Mouse (Mus musculus): ENCODE results near the gene March1. TPM values are rescaled to one million over a fixed set of nuclear protein-coding genes. Genes with fewer than 3 reads are reported as not detected.
A peak's percentile ranks its signal among the peaks of the same experiment; 100 is the strongest.
"Not testable (repeated sequence)": the region's sequence is repeated elsewhere in the genome, so short reads cannot be mapped to it uniquely, and the experiment has no call there.

Gene March1
- total RNA-seq, 1 experiment from 2014 or later = 1.4 TPM

- no peak for DNase-seq
These were observed 700.1 kb downstream of the March1 start for GRCm38 (mm10) chr8:66317824-66318223.

- peak; percentile 32 for DNase-seq
These were observed 705.5 kb downstream of the March1 start for GRCm38 (mm10) chr8:66323045-66323807.

- DNase-seq = no peak
These were observed 708.7 kb downstream of the March1 start for GRCm38 (mm10) chr8:66326396-66326795.

GRCm38 (mm10) chr8:66332206-66332605 lies 714.5 kb downstream of the March1 start:
- DNase-seq = no peak

- DNase-seq = no peak
These were observed 716.6 kb downstream of the March1 start for GRCm38 (mm10) chr8:66334265-66334664.

- DNase-seq = no peak
These were observed 721.9 kb downstream of the March1 start for GRCm38 (mm10) chr8:66339551-66339950.

GRCm38 (mm10) chr8:66342928-66343327 lies 725.2 kb downstream of the March1 start:
- no peak for DNase-seq

GRCm38 (mm10) chr8:66362882-66363801 lies 745.4 kb downstream of the March1 start:
- no peak for DNase-seq

GRCm38 (mm10) chr8:66383694-66384373 lies 766.1 kb downstream of the March1 start:
- no peak for DNase-seq

GRCm38 (mm10) chr8:66386008-66386407 lies 768.3 kb downstream of the March1 start:
- no peak for DNase-seq

- DNase-seq = no peak
These were observed 771.0 kb downstream of the March1 start for GRCm38 (mm10) chr8:66388693-66389092.

- no peak for DNase-seq
These were observed 773.9 kb downstream of the March1 start for GRCm38 (mm10) chr8:66391554-66391953.

GRCm38 (mm10) chr8:66392900-66393299 lies 775.2 kb downstream of the March1 start:
- DNase-seq = no peak

- DNase-seq = no peak
These were observed 776.4 kb downstream of the March1 start for GRCm38 (mm10) chr8:66394148-66394547.

- no peak for DNase-seq
These were observed 780.1 kb downstream of the March1 start for GRCm38 (mm10) chr8:66397811-66398210.

- DNase-seq = no peak
These were observed 782.4 kb downstream of the March1 start for GRCm38 (mm10) chr8:66400050-66400449.

- DNase-seq = no peak
These were observed 787.2 kb downstream of the March1 start for GRCm38 (mm10) chr8:66404711-66405414.

GRCm38 (mm10) chr8:66405796-66406195 lies 788.1 kb downstream of the March1 start:
- DNase-seq = not testable (repeated sequence)

GRCm38 (mm10) chr8:66406596-66407361 lies 789.1 kb downstream of the March1 start:
- no peak for DNase-seq

GRCm38 (mm10) chr8:66410080-66410615 lies 792.4 kb downstream of the March1 start:
- no peak for DNase-seq

- DNase-seq = no peak
These were observed 795.4 kb downstream of the March1 start for GRCm38 (mm10) chr8:66413101-66413500.

All from adrenal gland, postnatal 14 days (tissue).